Mouse (Mus musculus): ENCODE data around the gene Olfr960. TPM values are rescaled to one million over a fixed set of nuclear protein-coding genes. Genes with fewer than 3 reads are reported as not detected.

Gene Olfr960
- polyA plus RNA-seq, 1 experiment from 2014 or later = not detected

DNA sequence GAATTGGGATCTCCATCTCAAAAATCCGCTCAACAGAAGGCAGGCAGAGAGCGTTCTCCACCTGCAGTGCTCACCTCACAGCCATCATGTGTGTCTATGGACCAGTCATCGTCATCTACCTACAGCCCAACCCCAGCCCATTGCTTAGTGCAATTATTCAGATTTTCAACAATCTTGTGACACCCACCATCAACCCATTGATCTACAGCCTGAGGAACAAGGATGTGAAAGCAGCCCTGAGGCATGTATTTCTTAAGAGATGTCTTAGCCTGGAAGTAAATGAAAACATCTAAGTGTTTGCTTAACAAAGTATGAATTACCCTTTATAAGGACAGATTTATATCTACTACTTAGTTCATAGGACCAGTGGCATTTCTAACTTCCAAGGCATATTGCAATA lies 2.6 kb downstream of the Olfr960 start:
- no peaks in the 10 kb centered on the region for H3K27me3 ChIP-seq (ENCODE audit: control insufficient read depth, insufficient read depth, low read length)
- H3K27ac ChIP-seq (ENCODE audit: low read length) = no peak overlapping the region
- WGBS = 87% methylated on average over 3 of the region's 3 CpGs
- H3K4me2 ChIP-seq (ENCODE audit: low read depth, low read length) = no peak overlapping the region
- H3K36me3 ChIP-seq (ENCODE audit: control insufficient read depth, insufficient read depth, low read length) = no peaks in the 10 kb centered on the region
- H3K4me1 ChIP-seq (ENCODE audit: control insufficient read depth, insufficient read depth, low read length) = no peaks in the 10 kb centered on the region
- no peak for ATAC-seq (ENCODE audit: insufficient read depth, low FRiP score)
- no peak overlapping the region for H3K9ac ChIP-seq (ENCODE audit: low read length)
- H3K9me3 ChIP-seq (replicated peaks; ENCODE audit: control insufficient read depth, low read length) = no peaks in the 10 kb centered on the region
- H3K4me3 ChIP-seq (replicated peaks; ENCODE audit: low read length) = no peak overlapping the region

DNA sequence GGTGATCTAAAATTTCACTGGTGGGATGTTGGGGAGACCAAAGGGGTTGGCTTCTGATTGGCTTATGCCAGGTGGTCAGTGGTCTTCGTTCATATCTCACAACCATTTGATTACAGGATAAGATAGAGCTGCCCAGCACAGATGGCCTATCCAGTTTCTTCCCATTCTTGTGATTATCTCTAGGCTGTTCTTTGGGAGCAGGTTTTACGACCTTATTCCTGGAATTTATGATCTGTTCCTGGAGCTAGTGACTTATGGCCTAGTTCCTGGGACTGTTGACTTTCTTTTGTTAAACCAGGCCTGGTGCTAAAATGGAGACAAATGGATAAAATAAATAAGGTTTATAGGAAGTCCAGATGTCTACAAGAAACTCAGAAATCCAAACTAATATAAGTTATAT lies 3.5 kb downstream of the Olfr960 start:
- Histone ChIP-seq H3K9me3 (replicated peaks; ENCODE audit: control insufficient read depth, low read length) (no peaks in the 10 kb centered on the region), H3K27me3 (ENCODE audit: control insufficient read depth, insufficient read depth, low read length) (no peaks in the 10 kb centered on the region), H3K36me3 (ENCODE audit: control insufficient read depth, insufficient read depth, low read length) (no peaks in the 10 kb centered on the region), H3K4me1 (ENCODE audit: control insufficient read depth, insufficient read depth, low read length) (no peaks in the 10 kb centered on the region), H3K9ac (ENCODE audit: low read length) (no peak overlapping the region), H3K27ac (ENCODE audit: low read length) (no peak overlapping the region), H3K4me2 (ENCODE audit: low read depth, low read length) (no peak overlapping the region), H3K4me3 (replicated peaks; ENCODE audit: low read length) (no peak overlapping the region)
- WGBS = 59% methylated on average over 2 of the region's 2 CpGs
- ATAC-seq (ENCODE audit: insufficient read depth, low FRiP score) = no peak

DNA sequence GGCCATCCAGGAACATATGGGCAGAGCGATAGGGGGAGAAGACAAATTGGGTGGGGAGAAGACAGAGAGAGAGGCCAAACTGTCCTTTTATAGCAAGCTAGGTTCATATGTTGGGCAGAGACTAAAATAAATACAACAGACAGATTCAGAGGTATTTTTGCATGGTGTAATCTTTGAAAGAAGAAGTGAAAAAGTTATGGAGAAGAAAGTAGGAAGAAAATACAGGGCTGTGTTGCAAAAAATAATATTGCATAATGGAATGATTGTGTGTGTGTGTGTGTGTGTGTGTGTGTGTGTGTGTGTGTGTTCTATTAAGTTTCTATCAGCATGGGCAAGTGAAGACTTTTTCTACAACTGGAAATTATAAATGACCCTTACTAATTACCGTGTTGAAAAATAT lies 7.9 kb downstream of the Olfr960 start:
- Histone ChIP-seq H3K4me2 (ENCODE audit: low read depth, low read length) (no peak overlapping the region), H3K9ac (ENCODE audit: low read length) (no peak overlapping the region), H3K36me3 (ENCODE audit: control insufficient read depth, insufficient read depth, low read length) (no peaks in the 10 kb centered on the region), H3K27me3 (ENCODE audit: control insufficient read depth, insufficient read depth, low read length) (no peaks in the 10 kb centered on the region), H3K27ac (ENCODE audit: low read length) (no peak overlapping the region), H3K4me1 (ENCODE audit: control insufficient read depth, insufficient read depth, low read length) (no peaks in the 10 kb centered on the region), H3K9me3 (replicated peaks; ENCODE audit: control insufficient read depth, low read length) (no peaks in the 10 kb centered on the region), H3K4me3 (replicated peaks; ENCODE audit: low read length) (no peak overlapping the region)
- WGBS = 76% methylated on average over 2 of the region's 2 CpGs
- no peak for ATAC-seq (ENCODE audit: insufficient read depth, low FRiP score)

DNA sequence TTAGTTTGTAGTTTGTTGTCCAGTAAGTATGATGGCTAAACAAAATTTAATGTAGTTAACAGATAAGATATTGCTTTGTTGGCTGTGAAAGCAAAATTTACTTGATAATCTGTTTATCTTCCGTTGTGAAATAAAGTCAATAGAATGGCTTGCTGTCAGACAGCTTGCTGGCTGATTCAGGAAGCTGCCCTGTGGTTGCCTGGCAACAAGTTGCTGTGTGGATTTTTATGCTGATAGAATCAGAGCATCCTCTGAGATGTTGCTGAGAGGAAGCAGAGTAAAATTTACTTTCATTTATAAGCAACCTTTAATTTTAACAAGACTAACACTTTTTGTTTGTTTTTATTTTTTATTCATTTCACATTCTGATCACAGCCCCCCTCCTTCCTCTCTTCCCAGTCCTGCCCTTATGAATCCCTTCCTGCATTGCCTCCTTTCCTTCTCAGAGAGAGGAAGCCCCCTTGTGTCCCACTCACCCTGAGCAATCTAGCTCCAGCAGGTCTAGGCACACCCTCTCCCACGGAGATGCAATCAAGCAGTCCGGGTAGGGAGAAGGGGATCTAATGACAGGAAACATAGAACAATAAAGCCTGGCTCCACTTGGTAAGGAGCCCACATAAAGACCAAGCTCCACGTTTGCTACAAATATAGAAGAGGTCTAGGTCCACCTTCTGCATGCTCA lies 12.9 kb downstream of the Olfr960 start:
- no peak for ATAC-seq (ENCODE audit: insufficient read depth, low FRiP score)
- Histone ChIP-seq H3K27me3 (ENCODE audit: control insufficient read depth, insufficient read depth, low read length) (no peaks in the 10 kb centered on the region), H3K4me1 (ENCODE audit: control insufficient read depth, insufficient read depth, low read length) (no peaks in the 10 kb centered on the region), H3K9me3 (replicated peaks; ENCODE audit: control insufficient read depth, low read length) (no peaks in the 10 kb centered on the region), H3K27ac (ENCODE audit: low read length) (no peak overlapping the region), H3K4me3 (replicated peaks; ENCODE audit: low read length) (no peak overlapping the region), H3K4me2 (ENCODE audit: low read depth, low read length) (no peak overlapping the region), H3K36me3 (ENCODE audit: control insufficient read depth, insufficient read depth, low read length) (no peaks in the 10 kb centered on the region), H3K9ac (ENCODE audit: low read length) (no peak overlapping the region)
- 24% methylated on average over 4 of the region's 4 CpGs for WGBS

DNA sequence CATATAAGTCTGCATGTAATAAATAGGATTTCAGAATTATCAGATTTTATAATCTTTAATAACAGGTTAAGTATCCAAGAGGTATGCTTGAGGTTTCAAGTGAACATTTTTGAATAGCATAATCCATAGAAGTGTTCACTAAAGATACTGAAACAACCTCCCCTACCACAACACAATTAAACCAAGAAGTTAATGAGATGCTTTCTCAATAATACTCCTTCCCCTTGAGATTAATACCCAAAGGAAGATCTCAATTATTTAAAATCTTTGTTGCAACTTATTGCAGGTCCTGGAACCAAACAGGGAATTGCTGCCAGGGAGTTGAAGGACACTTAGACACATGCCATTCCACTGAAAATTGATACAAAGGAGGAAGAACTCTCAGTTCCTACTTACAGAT lies 23.6 kb downstream of the Olfr960 start, which contains the start of gene Olfr961:
Olfr961 (plus strand) TSS at position 301 of the 400 bp plus-strand sequence.
- Histone ChIP-seq H3K4me1 (ENCODE audit: control insufficient read depth, insufficient read depth, low read length) (no peaks in the 10 kb centered on the region), H3K4me2 (ENCODE audit: low read depth, low read length) (no peak within 1 kb of the TSS), H3K9me3 (replicated peaks; ENCODE audit: control insufficient read depth, low read length) (no peaks in the 10 kb centered on the region), H3K9ac (ENCODE audit: low read length) (no peak within 1 kb of the TSS), H3K4me3 (replicated peaks; ENCODE audit: low read length) (no peak within 1 kb of the TSS), H3K36me3 (ENCODE audit: control insufficient read depth, insufficient read depth, low read length) (no peaks in the 10 kb centered on the region), H3K27ac (ENCODE audit: low read length) (no peak within 1 kb of the TSS), H3K27me3 (ENCODE audit: control insufficient read depth, insufficient read depth, low read length) (no peaks in the 10 kb centered on the region)
- ATAC-seq (ENCODE audit: insufficient read depth, low FRiP score) = no peak

DNA sequence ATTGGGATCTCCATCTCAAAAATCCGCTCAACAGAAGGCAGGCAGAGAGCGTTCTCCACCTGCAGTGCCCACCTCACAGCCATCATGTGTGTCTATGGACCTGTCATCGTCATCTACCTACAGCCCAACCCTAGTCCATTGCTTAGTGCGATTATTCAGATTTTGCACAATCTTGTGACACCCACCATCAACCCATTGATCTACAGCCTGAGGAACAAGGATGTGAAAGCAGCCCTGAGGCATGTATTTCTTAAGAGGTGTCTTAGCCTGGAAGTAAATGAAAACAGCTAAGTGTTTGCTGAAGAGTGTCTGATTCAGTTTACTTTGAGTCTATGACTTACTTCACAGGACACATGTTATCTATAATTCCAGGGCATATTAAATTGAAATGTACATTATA lies 26.2 kb downstream of the Olfr960 start:
- Histone ChIP-seq H3K4me3 (replicated peaks; ENCODE audit: low read length) (no peak overlapping the region), H3K4me1 (ENCODE audit: control insufficient read depth, insufficient read depth, low read length) (no peaks in the 10 kb centered on the region), H3K4me2 (ENCODE audit: low read depth, low read length) (no peak overlapping the region), H3K36me3 (ENCODE audit: control insufficient read depth, insufficient read depth, low read length) (no peaks in the 10 kb centered on the region), H3K9me3 (replicated peaks; ENCODE audit: control insufficient read depth, low read length) (no peaks in the 10 kb centered on the region), H3K27me3 (ENCODE audit: control insufficient read depth, insufficient read depth, low read length) (no peaks in the 10 kb centered on the region), H3K27ac (ENCODE audit: low read length) (no peak overlapping the region), H3K9ac (ENCODE audit: low read length) (no peak overlapping the region)
- no peak for ATAC-seq (ENCODE audit: insufficient read depth, low FRiP score)
- 86% methylated on average over 4 of the region's 4 CpGs for WGBS

DNA sequence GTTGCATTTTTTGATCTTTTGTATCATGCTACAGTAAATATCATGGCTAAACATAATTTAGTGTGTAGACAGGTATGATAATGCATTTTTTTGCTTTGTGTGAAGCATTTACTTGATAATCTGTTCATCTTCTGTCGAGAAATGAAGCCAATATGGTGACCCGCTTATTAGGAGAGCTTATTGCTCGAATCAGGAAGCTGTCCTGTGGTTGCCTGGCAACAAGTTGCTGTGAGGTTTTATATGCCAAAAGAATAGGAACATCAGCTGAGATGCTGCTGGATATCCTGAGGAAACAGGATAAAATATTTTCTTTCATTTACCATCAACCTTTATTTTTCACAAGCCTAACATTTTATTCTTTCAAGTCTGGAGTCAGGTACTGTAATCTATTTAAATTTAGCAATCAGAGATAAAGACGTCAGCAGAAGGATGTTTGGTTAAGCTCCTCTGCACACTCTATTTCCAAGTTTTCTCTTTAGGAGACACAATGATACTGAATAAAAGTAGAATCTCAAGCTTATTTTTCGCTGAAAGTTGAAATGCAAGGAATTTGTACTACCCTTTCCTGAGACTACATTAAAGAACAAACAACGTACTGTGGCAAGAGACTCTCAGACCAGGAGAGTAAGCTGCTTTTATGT lies 33.7 kb downstream of the Olfr960 start:
- H3K36me3 ChIP-seq (ENCODE audit: control insufficient read depth, insufficient read depth, low read length) = no peaks in the 10 kb centered on the region
- no peak for ATAC-seq (ENCODE audit: insufficient read depth, low FRiP score)
- no peaks in the 10 kb centered on the region for H3K27me3 ChIP-seq (ENCODE audit: control insufficient read depth, insufficient read depth, low read length)
- no peak overlapping the region for H3K9ac ChIP-seq (ENCODE audit: low read length)
- WGBS = 71% methylated on average over 6 of the region's 6 CpGs
- H3K4me1 ChIP-seq (ENCODE audit: control insufficient read depth, insufficient read depth, low read length) = no peaks in the 10 kb centered on the region
- H3K4me3 ChIP-seq (replicated peaks; ENCODE audit: low read length) = no peak overlapping the region
- no peaks in the 10 kb centered on the region for H3K9me3 ChIP-seq (replicated peaks; ENCODE audit: control insufficient read depth, low read length)
- no peak overlapping the region for H3K4me2 ChIP-seq (ENCODE audit: low read depth, low read length)
- no peak overlapping the region for H3K27ac ChIP-seq (ENCODE audit: low read length)

DNA sequence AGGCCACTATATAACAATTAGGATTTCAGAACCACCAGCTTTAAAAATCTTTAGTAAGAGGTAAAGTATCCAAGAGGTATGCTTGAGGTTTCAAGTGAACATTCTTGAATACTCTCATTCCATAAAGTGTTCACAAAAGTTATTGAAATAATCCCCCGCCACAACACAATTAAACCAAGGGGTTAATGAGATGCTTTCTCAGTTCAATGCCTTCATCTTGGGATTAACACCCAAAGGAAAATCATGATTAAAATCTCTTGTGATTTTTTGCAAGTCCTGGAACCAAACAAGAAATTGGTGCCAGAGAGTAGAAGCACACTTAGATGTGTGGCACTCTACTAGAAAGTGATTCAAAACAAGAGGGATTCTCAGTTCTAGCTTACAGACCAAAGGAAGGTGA lies 45.7 kb downstream of the Olfr960 start, which contains the start of gene Olfr963:
Olfr963 (plus strand) TSS at position 301 of the 400 bp plus-strand sequence.
- no peaks in the 10 kb centered on the region for H3K27me3 ChIP-seq (ENCODE audit: control insufficient read depth, insufficient read depth, low read length)
- no peaks in the 10 kb centered on the region for H3K36me3 ChIP-seq (ENCODE audit: control insufficient read depth, insufficient read depth, low read length)
- no peak within 1 kb of the TSS for H3K27ac ChIP-seq (ENCODE audit: low read length)
- no peak for ATAC-seq (ENCODE audit: insufficient read depth, low FRiP score)
- 87% methylated on average over 1 of the region's 1 CpGs for WGBS
- no peak within 1 kb of the TSS for H3K4me2 ChIP-seq (ENCODE audit: low read depth, low read length)
- no peak within 1 kb of the TSS for H3K9ac ChIP-seq (ENCODE audit: low read length)
- H3K9me3 ChIP-seq (replicated peaks; ENCODE audit: control insufficient read depth, low read length) = no peaks in the 10 kb centered on the region
- H3K4me1 ChIP-seq (ENCODE audit: control insufficient read depth, insufficient read depth, low read length) = no peaks in the 10 kb centered on the region
- H3K4me3 ChIP-seq (replicated peaks; ENCODE audit: low read length) = no peak within 1 kb of the TSS

DNA sequence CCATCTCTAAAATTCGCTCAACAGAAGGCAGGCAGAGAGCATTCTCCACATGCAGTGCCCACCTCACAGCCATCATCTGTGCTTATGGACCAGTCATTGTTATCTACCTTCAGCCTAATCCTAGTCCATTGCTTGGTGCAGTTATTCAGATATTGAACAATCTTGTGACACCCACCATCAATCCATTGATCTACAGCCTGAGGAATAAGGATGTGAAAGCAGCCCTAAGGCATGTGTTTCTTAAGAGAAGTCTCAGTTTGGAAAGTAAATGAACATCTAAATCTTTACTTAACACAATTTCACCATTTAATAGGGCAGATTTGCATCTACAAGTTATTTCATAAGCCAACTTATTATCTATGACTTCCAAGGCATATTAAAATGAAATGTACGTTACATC lies 48.5 kb downstream of the Olfr960 start:
- H3K27me3 ChIP-seq (ENCODE audit: control insufficient read depth, insufficient read depth, low read length) = no peaks in the 10 kb centered on the region
- H3K9me3 ChIP-seq (replicated peaks; ENCODE audit: control insufficient read depth, low read length) = no peaks in the 10 kb centered on the region
- no peak overlapping the region for H3K27ac ChIP-seq (ENCODE audit: low read length)
- no peaks in the 10 kb centered on the region for H3K4me1 ChIP-seq (ENCODE audit: control insufficient read depth, insufficient read depth, low read length)
- H3K4me2 ChIP-seq (ENCODE audit: low read depth, low read length) = no peak overlapping the region
- H3K4me3 ChIP-seq (replicated peaks; ENCODE audit: low read length) = no peak overlapping the region
- WGBS = 77% methylated on average over 2 of the region's 2 CpGs
- no peak overlapping the region for H3K9ac ChIP-seq (ENCODE audit: low read length)
- H3K36me3 ChIP-seq (ENCODE audit: control insufficient read depth, insufficient read depth, low read length) = no peaks in the 10 kb centered on the region
- no peak for ATAC-seq (ENCODE audit: insufficient read depth, low FRiP score)

Data from stomach, embryonic 16.5 days (tissue).